Mouse (Mus musculus): Measurements from ENCODE around the gene Pi4ka.

Pi4ka gene

GRCm38 (mm10) chr16:17405736-17406443 lies at the start of gene Pi4ka, which contains the start of gene Snap29:
Gene Pi4ka (minus strand): TSS chr16:17406314.
Gene Snap29 (plus strand): TSS chr16:17405986.
- DNase-seq: peak; percentile 100

- DNase-seq: peak in 1 of 2 experiments; percentile 66
Measured at GRCm38 (mm10) chr16:17452373-17452715, 46.2 kb upstream of the Pi4ka start.

GRCm38 (mm10) chr16:17451541-17452372 lies 45.6 kb upstream of the Pi4ka start, which contains the start of gene Crkl:
Gene Crkl (plus strand): TSS chr16:17451987.
- peak; percentile 98 for DNase-seq

- DNase-seq: no peak
Measured at GRCm38 (mm10) chr16:17432576-17432975, 26.5 kb upstream of the Pi4ka start.

- no peak for DNase-seq
Measured at GRCm38 (mm10) chr16:17423021-17423420, 16.9 kb upstream of the Pi4ka start.

- no peak for DNase-seq
Measured at GRCm38 (mm10) chr16:17410209-17410608, 4.1 kb upstream of the Pi4ka start.

- DNase-seq: no peak
Measured at GRCm38 (mm10) chr16:17409046-17409445, 2.9 kb upstream of the Pi4ka start.

- peak; percentile 15 to 16 for DNase-seq
Measured at GRCm38 (mm10) chr16:17406512-17407231, 558 bp upstream of the Pi4ka start.

GRCm38 (mm10) chr16:17405271-17405696 lies 830 bp downstream of the Pi4ka start:
- DNase-seq: peak; percentile 82 to 84

- peak in 1 of 2 experiments; percentile 45 for DNase-seq
Measured at GRCm38 (mm10) chr16:17402855-17403254, 3.3 kb downstream of the Pi4ka start.

GRCm38 (mm10) chr16:17392784-17393183 lies 13.3 kb downstream of the Pi4ka start:
- no peak for DNase-seq

GRCm38 (mm10) chr16:17383594-17384326 lies 22.4 kb downstream of the Pi4ka start:
- DNase-seq: no peak

GRCm38 (mm10) chr16:17382306-17382705 lies 23.8 kb downstream of the Pi4ka start:
- no peak for DNase-seq

- no peak for DNase-seq
Measured at GRCm38 (mm10) chr16:17358787-17359186, 47.3 kb downstream of the Pi4ka start.

- no peak for DNase-seq
Measured at GRCm38 (mm10) chr16:17356031-17356430, 50.1 kb downstream of the Pi4ka start.

GRCm38 (mm10) chr16:17346766-17347165 lies 59.3 kb downstream of the Pi4ka start:
- DNase-seq: no peak

- no peak for DNase-seq
Measured at GRCm38 (mm10) chr16:17345813-17346155, 60.3 kb downstream of the Pi4ka start.

GRCm38 (mm10) chr16:17345141-17345812 lies 60.8 kb downstream of the Pi4ka start:
- no peak for DNase-seq

GRCm38 (mm10) chr16:17341847-17342246 lies 64.3 kb downstream of the Pi4ka start:
- no peak for DNase-seq

GRCm38 (mm10) chr16:17340705-17341104 lies 65.4 kb downstream of the Pi4ka start:
- no peak for DNase-seq

- DNase-seq: no peak
Measured at GRCm38 (mm10) chr16:17339701-17340100, 66.4 kb downstream of the Pi4ka start.

GRCm38 (mm10) chr16:17336089-17336488 lies 70.0 kb downstream of the Pi4ka start:
- no peak for DNase-seq

Measured in cerebellum, postnatal 25 days (tissue).